Mouse (Mus musculus) kidney, adult 2 months (tissue): ENCODE results near the gene Zfp963.

Source experiments
- CTCF ChIP-seq: fragments of 200-500 bp; conservative IDR thresholded peaks from 2 replicates; pipeline ENCODE4 v1.5.1; 2011; ENCODE audit warnings: low read depth, mild to moderate bottlenecking, control low read depth, low read length, moderate library complexity, mixed read lengths; ENCODE audit not compliant: insufficient read depth, insufficient read length
- POLR2A ChIP-seq: fragments of 200-500 bp; IDR thresholded peaks from one replicate; pipeline ENCODE4 v1.6.1; 2011; ENCODE audit warnings: low read depth, low read length, control low read depth

- TF ChIP-seq CTCF (no peak), POLR2A (no peak)
Observed at GRCm38 (mm10) chr8:69717232-69717580, 32.6 kb downstream of the Zfp963 start.
